8 mouse cellular contexts compared by ENCODE assay signal in genomic region chr16:31935091-31935979, GRCm38 (mm10). TPM values are rescaled to one million over a fixed set of nuclear protein-coding genes. Genes with fewer than 3 reads are reported as not detected.
DNase-seq lines count a peak whose midpoint lies in the region; ATAC-seq lines count a peak whose summit lies in the region.

No protein-coding gene starts in this region.

- peak overlapping the region; percentile 81 for H3K4me2 ChIP-seq in hindbrain, embryonic 14.5 days (replicated peaks)
- peak overlapping the region; percentile 92 for H3K4me2 ChIP-seq in stomach, embryonic 15.5 days

- no peak for DNase-seq in heart, embryonic 10.5 days (ENCODE audit: low spot score)
- DNase-seq in heart, postnatal 25 days (ENCODE audit: low spot score), result no peak
- DNase-seq in embryo, embryonic 9.5 days (ENCODE audit: extremely low spot score), result peak; percentile 35
- peak; percentile 40 for DNase-seq in hindbrain, embryonic 14.5 days (ENCODE audit: low spot score)
- no peak for DNase-seq in urinary bladder, adult 2 months (ENCODE audit: low spot score)

- peak; percentile 52 for ATAC-seq in CD4-positive, CD25-positive, alpha-beta regulatory T cell, adult 4 months
- ATAC-seq in hindbrain, embryonic 14.5 days (ENCODE audit: low FRiP score), result no peak
- ATAC-seq in stomach, embryonic 15.5 days (ENCODE audit: insufficient read depth, low FRiP score, low read depth), result no peak

- no peaks in the 10 kb centered on the region for H3K36me3 ChIP-seq in heart, embryonic 10.5 days
- H3K36me3 ChIP-seq in hindbrain, embryonic 14.5 days (replicated peaks; ENCODE audit: control insufficient read depth, insufficient read depth), result no peaks in the 10 kb centered on the region
- H3K36me3 ChIP-seq in megakaryocyte, embryonic 14.5 days (replicated peaks; ENCODE audit: low read length), result no peaks in the 10 kb centered on the region
- no peaks in the 10 kb centered on the region for H3K36me3 ChIP-seq in stomach, embryonic 15.5 days

- peaks cover 64% of the 10 kb centered on the region for H3K27me3 ChIP-seq in heart, embryonic 10.5 days (ENCODE audit: insufficient read depth, poor library complexity, severe bottlenecking)
- no peaks in the 10 kb centered on the region for H3K27me3 ChIP-seq in hindbrain, embryonic 14.5 days (ENCODE audit: control insufficient read depth, insufficient read depth, low read length)
- peaks cover 84% of the 10 kb centered on the region for H3K27me3 ChIP-seq in megakaryocyte, embryonic 14.5 days (replicated peaks)
- peaks cover 30% of the 10 kb centered on the region for H3K27me3 ChIP-seq in stomach, embryonic 15.5 days (replicated peaks)

- H3K9ac ChIP-seq in hindbrain, embryonic 14.5 days, result peak overlapping the region; percentile 66
- H3K9ac ChIP-seq in stomach, embryonic 15.5 days, result no peak overlapping the region

- peaks cover 29% of the 10 kb centered on the region for H3K4me1 ChIP-seq in heart, embryonic 10.5 days
- peaks cover 24% of the 10 kb centered on the region for H3K4me1 ChIP-seq in hindbrain, embryonic 14.5 days (replicated peaks; ENCODE audit: control insufficient read depth, insufficient read depth, low read length)
- H3K4me1 ChIP-seq in megakaryocyte, embryonic 14.5 days, result peaks cover 46% of the 10 kb centered on the region
- H3K4me1 ChIP-seq in stomach, embryonic 15.5 days, result peaks cover 20% of the 10 kb centered on the region

- 4% methylated on average over 36 of the region's 36 CpGs for WGBS in heart, embryonic 10.5 days
- 4% methylated on average over 36 of the region's 36 CpGs for WGBS in hindbrain, embryonic 14.5 days
- 6% methylated on average over 36 of the region's 36 CpGs for WGBS in stomach, embryonic 15.5 days

- peak overlapping the region; percentile 54 for H3K4me3 ChIP-seq in heart, embryonic 10.5 days
- peak overlapping the region; percentile 34 for H3K4me3 ChIP-seq in hindbrain, embryonic 14.5 days (replicated peaks; ENCODE audit: low read length)
- peak overlapping the region; percentile 90 for H3K4me3 ChIP-seq in megakaryocyte, embryonic 14.5 days (replicated peaks)
- H3K4me3 ChIP-seq in stomach, embryonic 15.5 days (replicated peaks), result peak overlapping the region; percentile 24

- H3K27ac ChIP-seq in heart, embryonic 10.5 days, result no peak overlapping the region
- H3K27ac ChIP-seq in hindbrain, embryonic 14.5 days, result no peak overlapping the region
- H3K27ac ChIP-seq in stomach, embryonic 15.5 days, result no peak overlapping the region

- no peaks in the 10 kb centered on the region for H3K9me3 ChIP-seq in heart, embryonic 10.5 days
- no peaks in the 10 kb centered on the region for H3K9me3 ChIP-seq in hindbrain, embryonic 14.5 days (ENCODE audit: control insufficient read depth, low read length)
- H3K9me3 ChIP-seq in megakaryocyte, embryonic 14.5 days, result peaks cover 23% of the 10 kb centered on the region
- H3K9me3 ChIP-seq in stomach, embryonic 15.5 days, result no peaks in the 10 kb centered on the region

- intact Hi-C loops in heart, postnatal 25 days (cut with DNase I), result no loop called here

RNA-seq across cellular contexts. Expression of gene Pigz, which starts 1.7 kb away (rescaled TPM):
- 0.27 and 0.79 TPM in 2 replicates for polyA plus RNA-seq in heart, embryonic 10.5 days (2016; fragmentation: Nextera tagmentation; extraction: Ambion mirVana)
- total RNA-seq in heart, postnatal 25 days (2021), result 1 to 10 TPM; 1.7 to 3.3 TPM
- polyA plus RNA-seq in CD4-positive, CD25-positive, alpha-beta regulatory T cell, adult 4 months (2017; shearing (Covaris generic)), result under 1 TPM; 0.65 to 0.67 TPM
- polyA plus RNA-seq in hindbrain, embryonic 14.5 days (2014; fragmentation: Nextera tagmentation; extraction: Ambion mirVana), result 3.8 and 5.6 TPM in 2 replicates
- polyA plus RNA-seq in megakaryocyte, embryonic 14.5 days (2012; ENCODE audit: insufficient read depth, low replicate concordance), result 0.30 TPM in 1 of 2 replicates, not detected in the other
- 0.51 and 0.72 TPM in 2 replicates for polyA plus RNA-seq in stomach, embryonic 15.5 days (2015; fragmentation: Nextera tagmentation; extraction: Ambion mirVana)
- polyA plus RNA-seq in urinary bladder, adult 2 months (2012; rRNA removed), result 9.9 and 11.3 TPM in 2 replicates

RNA-seq across cellular contexts. Expression of gene 0610012G03Rik, which starts 13.0 kb away (rescaled TPM):
- polyA plus RNA-seq in heart, embryonic 10.5 days (2016; fragmentation: Nextera tagmentation; extraction: Ambion mirVana), result 95.3 and 109 TPM in 2 replicates
- total RNA-seq in heart, postnatal 25 days (2021), result 10 to 100 TPM; 81.8 to 82.0 TPM
- 1 to 10 TPM; 1.3 to 2.6 TPM for polyA plus RNA-seq in CD4-positive, CD25-positive, alpha-beta regulatory T cell, adult 4 months (2017; shearing (Covaris generic))
- 126 and 129 TPM in 2 replicates for polyA plus RNA-seq in hindbrain, embryonic 14.5 days (2014; fragmentation: Nextera tagmentation; extraction: Ambion mirVana)
- polyA plus RNA-seq in megakaryocyte, embryonic 14.5 days (2012; ENCODE audit: insufficient read depth, low replicate concordance), result 126 and 272 TPM in 2 replicates
- 88.0 and 94.6 TPM in 2 replicates for polyA plus RNA-seq in stomach, embryonic 15.5 days (2015; fragmentation: Nextera tagmentation; extraction: Ambion mirVana)
- 30.8 and 39.6 TPM in 2 replicates for polyA plus RNA-seq in urinary bladder, adult 2 months (2012; rRNA removed)

RNA-seq across cellular contexts. Expression of gene Ncbp2, which starts 13.0 kb away (rescaled TPM):
- polyA plus RNA-seq in heart, embryonic 10.5 days (2016; fragmentation: Nextera tagmentation; extraction: Ambion mirVana), result 82.2 and 107 TPM in 2 replicates
- 10 to 100 TPM; 21.4 to 25.5 TPM for total RNA-seq in heart, postnatal 25 days (2021)
- 10 to 100 TPM; 35.0 to 38.4 TPM for polyA plus RNA-seq in CD4-positive, CD25-positive, alpha-beta regulatory T cell, adult 4 months (2017; shearing (Covaris generic))
- 88.3 and 91.9 TPM in 2 replicates for polyA plus RNA-seq in hindbrain, embryonic 14.5 days (2014; fragmentation: Nextera tagmentation; extraction: Ambion mirVana)
- 12.9 and 80.8 TPM in 2 replicates for polyA plus RNA-seq in megakaryocyte, embryonic 14.5 days (2012; ENCODE audit: insufficient read depth, low replicate concordance)
- 94.6 and 95.5 TPM in 2 replicates for polyA plus RNA-seq in stomach, embryonic 15.5 days (2015; fragmentation: Nextera tagmentation; extraction: Ambion mirVana)
- polyA plus RNA-seq in urinary bladder, adult 2 months (2012; rRNA removed), result 61.1 and 75.7 TPM in 2 replicates

RNA-seq across cellular contexts. Expression of gene Meltf, which starts 56.7 kb away (rescaled TPM):
- 0.09 and 0.34 TPM in 2 replicates for polyA plus RNA-seq in heart, embryonic 10.5 days (2016; fragmentation: Nextera tagmentation; extraction: Ambion mirVana)
- under 1 TPM in 1 of 2 experiments, not detected in 1; 0.10 TPM for total RNA-seq in heart, postnatal 25 days (2021)
- not detected for polyA plus RNA-seq in CD4-positive, CD25-positive, alpha-beta regulatory T cell, adult 4 months (2017; shearing (Covaris generic))
- polyA plus RNA-seq in hindbrain, embryonic 14.5 days (2014; fragmentation: Nextera tagmentation; extraction: Ambion mirVana), result 0.17 and 0.22 TPM in 2 replicates
- not detected in 2 replicates for polyA plus RNA-seq in megakaryocyte, embryonic 14.5 days (2012; ENCODE audit: insufficient read depth, low replicate concordance)
- 1.4 and 2.3 TPM in 2 replicates for polyA plus RNA-seq in stomach, embryonic 15.5 days (2015; fragmentation: Nextera tagmentation; extraction: Ambion mirVana)
- 0.18 and 0.19 TPM in 2 replicates for polyA plus RNA-seq in urinary bladder, adult 2 months (2012; rRNA removed)

Comparison
In these comparisons a context has a peak if more than half of its experiments do, and no peak if none do; other contexts are left out.
1. DNase-seq: peak in embryo, embryonic 9.5 days (single experiment) and hindbrain, embryonic 14.5 days (single experiment); none in heart, embryonic 10.5 days (single experiment), heart, postnatal 25 days (single experiment) and urinary bladder, adult 2 months (single experiment).
2. H3K4me3 ChIP-seq: peak in every context shown above with its lines; median percentile 90 in megakaryocyte, embryonic 14.5 days; 54 in heart, embryonic 10.5 days; 34 in hindbrain, embryonic 14.5 days; 24 in stomach, embryonic 15.5 days.